Mouse (Mus musculus) E14TG2a.4 (cell line): ENCODE results near the gene Ctps.

ENCODE experiments used
- CTCF ChIP-seq: conservative IDR thresholded peaks from 2 replicates; pipeline ENCODE4 v1.5.1; 2014; ENCODE audit warnings: low read length
- POU5F1 ChIP-seq: IDR thresholded peaks from 2 replicates; pipeline ENCODE4 v1.6.1; 2014; ENCODE audit warnings: low read length, borderline replicate concordance

GRCm38 (mm10) chr4:120571691-120572090 lies 1.6 kb upstream of the Ctps start:
- TF ChIP-seq CTCF, result no peak
- no peak for TF ChIP-seq POU5F1
